Mouse (Mus musculus) mouse embryonic stem cell (cell line): ENCODE measurements around the gene Mypn.

ENCODE experiments used
- in situ Hi-C, 2 experiments: fragments of 300-500 bp; cut with MboI; formaldehyde crosslinking; loops; 1 replicate in 1 of 2; 3 replicates in 1 of 2; pipeline ENCODE4 v1.14.3; 2019 to 2020; ENCODE audit warnings: low sequenced_read_pairs in 2 of 2, low pct_unique_long_range_greater_than_20kb in 1 of 2, mixed read lengths in 1 of 2; ENCODE audit not compliant: unreplicated experiment in 1 of 2

Gene Mypn

GRCm38 (mm10) chr10:63208871-63209270 is 5.1 kb upstream of the Mypn start:
- in situ Hi-C loops = no loop called here

DNA sequence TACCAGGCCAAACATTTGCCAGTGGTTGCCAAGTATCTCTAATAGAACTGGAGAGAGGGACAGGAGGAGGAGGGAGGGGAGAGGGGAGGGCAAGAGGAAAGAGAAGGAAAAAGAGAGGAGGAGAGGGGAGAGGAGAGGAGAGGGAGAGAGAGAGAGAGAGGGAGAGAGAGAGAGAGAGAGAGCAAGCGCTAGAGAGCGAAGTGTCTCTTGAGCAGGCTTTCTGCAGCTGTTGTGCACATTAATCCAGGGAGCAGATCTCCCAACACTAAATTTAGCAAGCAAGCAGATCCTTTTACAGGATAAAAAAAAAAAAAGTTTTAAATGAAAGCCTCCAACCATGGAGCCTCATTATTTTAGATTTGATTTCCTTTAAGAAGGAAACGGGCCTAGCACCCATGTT is 750 bp downstream of the Mypn start:
- in situ Hi-C loops = no loop called here

DNA sequence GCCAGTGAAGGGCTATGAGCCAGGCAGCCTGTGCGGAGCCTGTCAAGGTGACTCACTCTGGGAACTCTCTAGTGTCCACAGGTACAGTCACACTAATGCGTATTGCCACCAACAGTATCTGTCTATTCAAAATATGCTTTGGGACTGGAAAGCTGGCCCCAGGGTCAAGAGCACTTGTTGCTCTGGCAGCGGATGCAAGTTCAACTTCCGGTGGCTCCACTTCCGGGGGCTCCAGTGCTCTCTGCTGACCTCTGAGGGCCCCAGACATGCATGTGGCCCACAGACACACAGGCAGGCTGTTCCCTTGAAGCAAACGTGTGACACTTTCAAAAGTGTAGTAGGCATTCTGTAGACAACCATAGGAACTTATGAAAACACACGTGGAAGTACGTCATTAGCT is 2.2 kb downstream of the Mypn start:
- in situ Hi-C loops = no loop called here

DNA sequence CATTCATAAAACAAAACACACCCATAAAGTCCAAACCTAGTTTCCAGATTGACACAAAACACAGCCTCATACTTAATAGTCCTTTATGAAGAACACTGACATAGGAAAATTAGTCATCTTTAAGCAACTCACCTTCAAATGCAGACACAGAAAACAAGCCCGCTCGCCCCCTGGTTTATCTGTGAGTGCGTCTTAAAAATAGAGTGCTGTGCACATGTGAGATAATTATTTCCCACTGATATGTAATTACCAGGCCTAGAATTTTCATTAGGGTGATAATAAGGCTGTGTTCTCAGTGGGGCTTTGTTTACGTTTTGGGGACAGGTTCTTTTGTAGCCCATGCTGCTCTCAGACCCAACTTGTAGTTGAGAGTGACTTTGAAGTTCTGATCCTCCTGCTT is 4.7 kb downstream of the Mypn start:
- in situ Hi-C loops = no loop called here

DNA sequence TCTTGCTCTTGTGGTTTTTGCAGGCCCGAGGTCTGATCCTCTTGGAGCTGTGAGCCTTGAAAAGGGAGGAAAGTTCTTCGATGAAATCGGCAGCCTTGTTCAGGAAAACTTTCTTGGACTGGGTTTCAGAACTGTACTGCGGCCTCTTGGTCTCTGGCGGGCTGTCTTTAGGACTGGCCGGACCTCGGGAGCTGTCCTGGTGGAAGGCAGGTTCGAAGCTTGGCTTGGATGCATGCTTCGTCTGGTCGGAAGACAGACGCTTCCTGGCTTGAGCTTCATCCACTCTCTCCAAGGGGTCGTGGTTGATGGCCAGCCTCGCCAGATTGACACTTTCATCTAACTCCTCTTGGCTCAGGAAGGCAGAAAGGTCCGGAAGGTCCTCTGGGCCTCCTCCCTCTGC is 11.0 kb downstream of the Mypn start:
- in situ Hi-C loops = no loop called here

DNA sequence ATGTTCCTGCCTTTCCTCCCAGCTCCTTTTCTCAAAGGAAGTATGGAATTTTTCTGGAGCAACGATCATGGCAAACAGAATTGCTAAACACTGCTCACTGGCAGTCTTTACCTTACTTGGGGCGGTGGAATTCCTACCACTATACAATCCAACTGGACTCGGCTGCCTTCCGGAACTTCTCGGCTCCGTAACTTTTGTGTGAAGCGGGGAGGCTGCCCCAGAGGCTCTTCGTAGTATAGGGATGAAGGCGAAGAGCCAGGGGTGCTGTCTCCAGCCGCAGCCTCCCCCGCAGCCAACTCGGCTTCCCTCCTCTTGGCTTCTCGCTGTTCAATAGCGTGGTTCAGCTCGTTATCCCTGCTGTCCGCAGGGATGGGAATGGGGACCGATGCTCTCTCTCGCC is 11.5 kb downstream of the Mypn start:
- in situ Hi-C loops = no loop called here

DNA sequence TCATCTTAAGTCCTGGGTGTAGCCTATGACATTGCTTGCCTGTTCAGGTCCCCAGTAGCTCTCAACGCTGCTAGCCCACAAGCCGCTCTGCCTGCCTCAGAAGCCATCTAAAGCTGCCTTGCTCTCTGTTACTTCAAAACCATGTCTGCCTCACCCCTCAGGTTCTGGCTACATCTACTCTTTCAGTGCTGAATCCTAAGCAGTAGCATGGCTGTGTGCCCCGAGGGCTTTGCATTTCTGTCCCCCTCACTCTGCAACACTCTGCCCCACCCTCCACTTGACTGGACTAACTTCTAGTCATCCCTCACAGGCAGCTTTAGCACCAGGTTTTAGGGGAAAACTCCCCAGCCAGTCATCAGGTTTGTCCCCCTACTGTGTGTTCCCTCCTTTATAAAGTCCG is 19.3 kb downstream of the Mypn start:
- in situ Hi-C loops = no loop called here

GRCm38 (mm10) chr10:63182177-63182768 is 21.5 kb downstream of the Mypn start:
- in situ Hi-C loops = no loop called here

DNA sequence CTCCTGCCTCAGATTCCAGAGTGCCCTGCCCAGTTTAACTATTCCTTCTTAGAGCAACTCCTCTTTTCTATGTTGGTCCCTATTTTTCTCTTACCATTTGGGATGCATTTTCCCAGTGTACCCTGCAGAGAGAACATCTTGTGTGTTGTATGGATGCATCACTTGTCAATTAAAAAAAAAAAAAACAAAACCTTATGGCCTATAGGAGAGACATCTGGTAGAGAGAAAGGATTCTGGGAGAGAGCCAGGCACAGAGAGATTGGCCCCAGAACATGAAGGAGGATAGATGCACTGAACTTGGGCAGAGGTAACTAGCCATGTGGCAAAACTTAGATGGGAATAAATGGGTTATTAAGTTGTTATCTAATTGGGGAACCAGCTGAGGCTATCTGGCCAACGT is 22.6 kb downstream of the Mypn start:
- in situ Hi-C loops = no loop called here

- in situ Hi-C loops = no loop called here
These were observed 24.2 kb downstream of the Mypn start for GRCm38 (mm10) chr10:63179524-63179923.

GRCm38 (mm10) chr10:63178318-63178717 is 25.4 kb downstream of the Mypn start:
- in situ Hi-C loops = no loop called here

GRCm38 (mm10) chr10:63177286-63178140 is 26.2 kb downstream of the Mypn start:
- in situ Hi-C loops = no loop called here

DNA sequence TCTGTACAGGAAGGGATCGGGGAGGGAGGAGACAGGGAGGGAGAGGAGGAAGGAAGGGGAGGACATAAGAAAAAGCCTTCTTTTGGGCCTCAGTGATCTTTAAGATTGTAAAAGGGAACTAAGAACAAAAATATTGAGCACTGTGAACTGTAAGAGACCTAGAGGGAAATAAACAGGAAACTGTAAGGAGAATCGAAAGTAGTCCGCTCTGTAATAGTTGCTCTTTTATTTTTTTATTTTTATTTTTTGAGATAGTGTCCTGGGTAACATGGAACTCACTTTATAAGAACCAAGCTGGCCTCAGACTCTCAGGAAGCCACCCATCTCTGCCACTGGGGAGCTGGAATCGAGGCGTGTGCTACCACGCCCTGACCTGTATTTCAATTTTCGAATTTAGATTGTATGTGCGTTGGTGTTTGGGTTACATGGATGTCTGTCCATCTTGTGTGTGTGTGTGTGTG is 27.3 kb downstream of the Mypn start:
- in situ Hi-C loops = no loop called here

GRCm38 (mm10) chr10:63172089-63172488 is 31.7 kb downstream of the Mypn start:
- in situ Hi-C loops = no loop called here

DNA sequence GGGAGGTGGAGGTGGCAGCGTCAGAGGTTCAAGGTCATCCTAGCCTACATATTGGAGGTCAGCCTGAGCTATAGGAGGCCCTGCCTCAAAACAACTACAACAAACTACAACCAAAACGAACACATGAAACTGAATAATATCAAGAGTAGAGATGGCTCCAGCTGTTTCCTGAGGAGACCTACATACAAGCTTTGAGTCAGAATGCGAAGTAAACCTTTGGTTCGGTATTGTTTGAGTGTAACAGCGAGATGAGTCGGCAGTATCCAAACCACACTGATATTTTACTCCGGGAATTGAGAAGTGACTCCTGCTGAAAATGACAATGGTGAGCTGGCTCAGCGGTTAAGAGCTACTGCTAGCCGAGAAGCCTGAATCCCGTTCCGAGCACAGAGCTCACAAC is 34.2 kb downstream of the Mypn start:
- in situ Hi-C loops = no loop called here

- in situ Hi-C loops = no loop called here
These were observed 35.6 kb downstream of the Mypn start for GRCm38 (mm10) chr10:63168124-63168523.

- in situ Hi-C loops = no loop called here
These were observed 36.3 kb downstream of the Mypn start for GRCm38 (mm10) chr10:63167241-63167995.

GRCm38 (mm10) chr10:63165752-63166412 is 37.9 kb downstream of the Mypn start:
- in situ Hi-C loops = no loop called here

- in situ Hi-C loops = no loop called here
These were observed 42.5 kb downstream of the Mypn start for GRCm38 (mm10) chr10:63161240-63161639.
